Mouse (Mus musculus): ENCODE measurements around the gene Cep128. TPM values are rescaled to one million over a fixed set of nuclear protein-coding genes. Genes with fewer than 3 reads are reported as not detected.

The Cep128 gene
- total and polyA plus RNA-seq, 2 experiments from 2014 or later: 15.1 to 17.4 TPM

DNA sequence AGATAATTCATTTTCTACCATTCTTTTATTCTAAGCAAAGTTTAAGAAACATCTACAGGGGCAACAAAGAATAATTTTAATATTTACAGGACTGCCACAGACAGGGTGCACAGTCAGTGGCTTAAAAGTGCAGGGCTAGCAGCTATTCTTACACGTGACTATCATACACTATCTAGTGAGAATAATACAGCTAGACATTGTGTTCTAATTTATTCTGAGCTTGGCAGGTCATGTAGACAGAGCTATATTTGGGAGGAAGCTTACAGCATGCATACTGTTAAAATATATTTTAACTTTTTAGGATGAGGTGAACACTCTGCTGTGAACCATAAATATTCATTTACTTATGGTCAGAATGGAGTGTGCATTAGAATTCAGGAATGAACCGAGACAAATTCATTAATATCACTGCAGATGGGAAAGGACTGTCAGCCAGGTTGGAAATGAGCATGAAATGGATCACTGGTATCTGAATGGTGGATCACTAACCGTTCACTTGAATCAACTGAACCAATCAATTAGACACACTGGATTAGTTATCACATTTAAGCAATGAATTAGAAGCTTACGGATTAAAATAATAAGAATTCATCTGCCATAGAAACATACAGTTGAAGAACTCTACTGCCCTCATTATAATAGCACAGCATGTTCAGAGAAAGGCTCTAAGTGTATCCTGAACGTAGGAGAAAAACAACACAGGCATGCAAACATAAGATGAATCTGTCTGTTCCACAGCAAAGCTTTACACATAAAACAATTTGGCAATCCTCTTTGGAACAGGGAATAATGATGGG lies 317.7 kb downstream of the Cep128 start:
- peak overlapping the region; percentile 34; the same call in 1 of the 2 replicates for H3K27ac ChIP-seq (ENCODE audit: low read depth)
- H3K36me3 ChIP-seq (replicated peaks; ENCODE audit: control insufficient read depth, insufficient read depth, low read length): no peaks in the 10 kb centered on the region

DNA sequence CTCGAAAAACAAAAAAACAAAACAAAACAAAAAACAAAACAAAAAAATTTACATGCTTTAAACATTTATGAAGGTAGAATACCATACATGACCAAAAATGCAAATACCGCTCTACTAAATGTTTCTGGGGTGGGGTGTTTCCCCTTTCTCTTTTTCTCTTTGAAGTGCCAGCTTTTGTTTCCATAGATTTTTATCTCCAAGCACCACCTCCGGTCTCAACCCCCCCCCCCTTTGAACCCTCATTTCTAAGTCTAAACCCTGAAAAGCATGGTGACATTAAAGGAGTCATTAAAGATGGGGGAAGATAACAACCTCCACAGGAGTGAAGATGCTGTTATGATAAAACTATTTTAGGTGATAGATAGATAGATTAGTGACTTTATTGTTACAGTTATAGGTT lies 318.8 kb downstream of the Cep128 start:
- WGBS: 86% methylated on average over 3 of the region's 3 CpGs
- TF ChIP-seq CTCF (IDR thresholded peaks at IDR 0.05; ENCODE audit: low read depth) (no peak), EP300 (IDR thresholded peaks at IDR 0.05; ENCODE audit: low read depth) (no peak)

More for the DNA sequence above, 317.7 kb downstream of the Cep128 start:
- TF ChIP-seq CTCF (IDR thresholded peaks at IDR 0.05; ENCODE audit: low read depth) (no peak), EP300 (IDR thresholded peaks at IDR 0.05; ENCODE audit: low read depth) (no peak)
- Histone ChIP-seq H3K4me1 (ENCODE audit: control insufficient read depth, insufficient read depth) (peaks cover 23% of the 10 kb centered on the region), H3K9ac (replicated peaks; ENCODE audit: low read depth, low read length) (no peak overlapping the region), H3K27me3 (ENCODE audit: control insufficient read depth, insufficient read depth, low read length) (no peaks in the 10 kb centered on the region), H3K4me2 (ENCODE audit: low read depth, low read length) (no peak overlapping the region), H3K9me3 (replicated peaks; ENCODE audit: control insufficient read depth, low read length) (no peaks in the 10 kb centered on the region), H3K4me3 (ENCODE audit: low read depth, low read length) (no peak overlapping the region)
- 71% methylated on average over 5 of the region's 5 CpGs for WGBS
- DNase-seq (ENCODE audit: low spot score): no peak
- no peak for ATAC-seq (ENCODE audit: insufficient read depth, low read depth)

DNA sequence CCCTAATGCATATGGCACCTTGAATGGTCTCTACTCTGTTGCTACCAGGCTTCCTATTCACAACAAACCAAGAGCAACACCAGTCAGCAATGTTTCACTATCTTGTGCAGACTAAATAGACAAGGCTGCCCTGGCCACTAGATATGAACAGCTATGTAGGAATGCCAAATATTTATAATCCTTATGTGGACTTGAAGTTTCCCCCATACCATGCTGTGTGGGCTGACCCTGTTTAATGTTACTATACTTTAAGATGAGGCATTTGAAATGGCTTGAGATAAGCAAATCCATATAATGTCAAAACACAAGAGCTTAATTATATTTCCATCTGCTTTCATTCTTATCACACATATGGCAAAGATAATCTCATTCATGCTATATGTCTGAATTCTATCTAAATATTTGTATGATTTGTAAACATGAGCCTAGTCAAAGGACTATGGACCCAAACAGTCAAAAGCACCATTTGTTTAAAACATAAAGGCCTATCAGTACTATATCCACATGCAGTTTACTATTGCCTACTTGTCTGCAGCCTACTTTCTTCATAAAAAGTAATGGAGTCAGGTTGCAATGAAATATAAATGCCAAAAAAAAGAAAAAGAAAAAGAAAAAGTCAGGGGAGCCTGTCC lies 319.7 kb downstream of the Cep128 start:
- ATAC-seq (ENCODE audit: insufficient read depth, low read depth) (no peak), DNase-seq (ENCODE audit: low spot score) (no peak)
- Histone ChIP-seq H3K9me3 (replicated peaks; ENCODE audit: control insufficient read depth, low read length) (no peaks in the 10 kb centered on the region), H3K4me1 (ENCODE audit: control insufficient read depth, insufficient read depth) (peaks cover 23% of the 10 kb centered on the region), H3K27me3 (ENCODE audit: control insufficient read depth, insufficient read depth, low read length) (no peaks in the 10 kb centered on the region), H3K9ac (replicated peaks; ENCODE audit: low read depth, low read length) (no peak overlapping the region), H3K4me3 (ENCODE audit: low read depth, low read length) (no peak overlapping the region), H3K27ac (ENCODE audit: low read depth) (peak overlapping the region; percentile 83), H3K4me2 (ENCODE audit: low read depth, low read length) (no peak overlapping the region), H3K36me3 (replicated peaks; ENCODE audit: control insufficient read depth, insufficient read depth, low read length) (no peaks in the 10 kb centered on the region)
- TF ChIP-seq CTCF (IDR thresholded peaks at IDR 0.05; ENCODE audit: low read depth) (no peak), EP300 (IDR thresholded peaks at IDR 0.05; ENCODE audit: low read depth) (no peak)

More for the DNA sequence above, 318.8 kb downstream of the Cep128 start:
- Histone ChIP-seq H3K4me3 (ENCODE audit: low read depth, low read length) (no peak overlapping the region), H3K4me2 (ENCODE audit: low read depth, low read length) (no peak overlapping the region), H3K36me3 (replicated peaks; ENCODE audit: control insufficient read depth, insufficient read depth, low read length) (no peaks in the 10 kb centered on the region), H3K4me1 (ENCODE audit: control insufficient read depth, insufficient read depth) (peaks cover 23% of the 10 kb centered on the region), H3K9me3 (replicated peaks; ENCODE audit: control insufficient read depth, low read length) (no peaks in the 10 kb centered on the region), H3K27me3 (ENCODE audit: control insufficient read depth, insufficient read depth, low read length) (no peaks in the 10 kb centered on the region), H3K27ac (ENCODE audit: low read depth) (no peak overlapping the region), H3K9ac (replicated peaks; ENCODE audit: low read depth, low read length) (no peak overlapping the region)
- DNase-seq (ENCODE audit: low spot score): no peak
- no peak for ATAC-seq (ENCODE audit: insufficient read depth, low read depth)

DNA sequence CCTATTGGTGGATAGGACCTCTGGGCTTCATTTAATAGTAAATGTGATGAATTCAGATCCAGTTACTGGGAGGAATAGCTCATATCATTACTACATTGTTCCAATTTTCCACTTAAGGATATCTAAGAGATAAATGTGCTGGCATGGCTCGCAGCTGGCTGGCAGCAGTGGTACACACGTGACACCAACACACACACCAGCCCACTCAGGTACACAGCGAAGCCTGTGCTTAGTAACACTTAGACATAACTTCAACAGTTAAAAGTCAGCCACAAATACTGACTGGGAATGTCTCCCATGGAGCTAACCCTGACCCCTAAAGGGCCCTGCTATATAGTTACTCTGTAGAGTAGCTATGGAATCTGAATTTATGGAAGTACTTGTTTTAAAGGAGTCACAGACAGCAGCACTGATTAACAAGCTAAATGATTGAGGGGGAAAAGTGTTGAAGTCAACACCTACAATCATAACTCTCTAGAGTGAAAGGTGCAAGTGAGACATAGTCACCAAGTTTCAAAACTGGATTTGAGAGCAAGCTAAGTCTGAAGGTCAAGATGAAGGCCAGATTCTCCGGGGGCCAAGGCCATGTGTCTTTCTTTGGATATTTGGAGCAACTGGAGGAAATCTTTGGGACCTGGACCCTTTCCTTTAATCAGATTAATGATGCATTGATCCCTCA lies 320.7 kb downstream of the Cep128 start:
- ATAC-seq (ENCODE audit: insufficient read depth, low read depth) (peak; percentile 90), DNase-seq (ENCODE audit: low spot score) (peak; percentile 66)
- TF ChIP-seq CTCF (IDR thresholded peaks at IDR 0.05; ENCODE audit: low read depth) (no peak), EP300 (IDR thresholded peaks at IDR 0.05; ENCODE audit: low read depth) (no peak; the same call in 1 of the 2 replicates)
- H3K27ac ChIP-seq (ENCODE audit: low read depth): peak overlapping the region; percentile 83
- no peak overlapping the region for H3K4me3 ChIP-seq (ENCODE audit: low read depth, low read length)
- H3K27me3 ChIP-seq (ENCODE audit: control insufficient read depth, insufficient read depth, low read length): no peaks in the 10 kb centered on the region
- peaks cover 23% of the 10 kb centered on the region for H3K4me1 ChIP-seq (ENCODE audit: control insufficient read depth, insufficient read depth)
- H3K9me3 ChIP-seq (replicated peaks; ENCODE audit: control insufficient read depth, low read length): no peaks in the 10 kb centered on the region
- H3K36me3 ChIP-seq (replicated peaks; ENCODE audit: control insufficient read depth, insufficient read depth, low read length): no peaks in the 10 kb centered on the region
- H3K9ac ChIP-seq (replicated peaks; ENCODE audit: low read depth, low read length): no peak overlapping the region
- peak overlapping the region; percentile 21 for H3K4me2 ChIP-seq (ENCODE audit: low read depth, low read length)
- WGBS: 31% methylated on average over 4 of the region's 4 CpGs

DNA sequence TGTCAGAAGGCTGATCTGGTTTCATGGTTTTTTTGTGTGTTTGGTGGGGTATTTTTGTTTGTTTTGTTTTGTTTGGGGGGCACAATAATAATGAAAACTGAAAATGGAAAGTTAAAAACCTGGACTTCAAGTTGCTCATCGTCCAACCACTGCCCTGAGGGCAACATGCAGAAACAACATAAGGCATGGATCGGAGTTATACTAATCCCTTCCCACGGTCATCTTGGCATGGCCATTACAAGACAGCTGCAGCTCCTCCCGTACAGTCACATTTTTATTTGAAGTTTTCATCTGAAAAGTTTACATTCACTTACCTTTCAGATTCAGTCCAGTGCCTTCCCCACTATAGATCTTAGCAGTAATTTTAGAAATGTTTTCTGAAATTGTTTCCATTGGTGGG lies 321.5 kb downstream of the Cep128 start:
- peak overlapping the region; percentile 21 for H3K4me2 ChIP-seq (ENCODE audit: low read depth, low read length)
- DNase-seq (ENCODE audit: low spot score): no peak
- no peak for ATAC-seq (ENCODE audit: insufficient read depth, low read depth)
- no peak overlapping the region for H3K4me3 ChIP-seq (ENCODE audit: low read depth, low read length)
- peak overlapping the region; percentile 83 for H3K27ac ChIP-seq (ENCODE audit: low read depth)
- no peaks in the 10 kb centered on the region for H3K27me3 ChIP-seq (ENCODE audit: control insufficient read depth, insufficient read depth, low read length)
- no peaks in the 10 kb centered on the region for H3K9me3 ChIP-seq (replicated peaks; ENCODE audit: control insufficient read depth, low read length)
- no peak overlapping the region for H3K9ac ChIP-seq (replicated peaks; ENCODE audit: low read depth, low read length)
- H3K36me3 ChIP-seq (replicated peaks; ENCODE audit: control insufficient read depth, insufficient read depth, low read length): no peaks in the 10 kb centered on the region
- 82% methylated on average over 4 of the region's 4 CpGs for whole genome bisulfite sequencing
- peaks cover 23% of the 10 kb centered on the region for H3K4me1 ChIP-seq (ENCODE audit: control insufficient read depth, insufficient read depth)
- TF ChIP-seq EP300 (IDR thresholded peaks at IDR 0.05; ENCODE audit: low read depth) (no peak), CTCF (IDR thresholded peaks at IDR 0.05; ENCODE audit: low read depth) (no peak)

Data from heart, postnatal 0 days (tissue).